Mouse (Mus musculus) forebrain, embryonic 14.5 days (tissue): Measurements from ENCODE around the gene Olfr482. TPM values are rescaled to one million over a fixed set of nuclear protein-coding genes. Genes with fewer than 3 reads are reported as not detected.

Experiments used
- ATAC-seq: fragments of 200-750 bp; cut with Nextera tagmentation; 2 replicates; pipeline ENCODE4 v1.8.0; 2017; ENCODE audit warnings: mild to moderate bottlenecking, moderate library complexity
- DNase-seq: peaks from one replicate; pipeline ENCODE4 v3.0.0-alpha.2; 2015; ENCODE audit warnings: low spot score
- H3K27ac ChIP-seq: fragments of 300-500 bp; sonication (generic); 2 replicates; pipeline ENCODE4 v1.5.1; 2014; ENCODE audit warnings: low read depth, mild to moderate bottlenecking, control low read depth, low read length, moderate library complexity
- H3K27me3 ChIP-seq: fragments of 300-500 bp; sonication (generic); replicated peaks from 2 replicates; pipeline ENCODE4 v1.6.1; 2014; ENCODE audit warnings: low read length, control low read depth, mixed read lengths; ENCODE audit not compliant: control insufficient read depth, insufficient read depth
- H3K36me3 ChIP-seq: fragments of 300-500 bp; sonication (generic); 2 replicates; pipeline ENCODE4 v1.6.1; 2014; ENCODE audit warnings: low read length, control low read depth; ENCODE audit not compliant: control insufficient read depth, insufficient read depth
- H3K4me1 ChIP-seq: fragments of 300-500 bp; sonication (generic); 2 replicates; pipeline ENCODE4 v1.6.1; 2014; ENCODE audit warnings: antibody characterized with exemption, low read length, control low read depth; ENCODE audit not compliant: control insufficient read depth, insufficient read depth
- H3K4me2 ChIP-seq: fragments of 300-500 bp; sonication (generic); 2 replicates; pipeline ENCODE4 v1.6.1; 2014; ENCODE audit warnings: mild to moderate bottlenecking, control low read depth, low read length
- H3K4me3 ChIP-seq: fragments of 300-500 bp; sonication (generic); 2 replicates; pipeline ENCODE4 v1.5.1; 2014; ENCODE audit warnings: low read depth, low read length, control low read depth
- H3K9ac ChIP-seq: fragments of 300-500 bp; sonication (generic); 2 replicates; pipeline ENCODE4 v1.6.1; 2014; ENCODE audit warnings: mild to moderate bottlenecking, low read length, control low read depth, moderate library complexity
- H3K9me3 ChIP-seq: fragments of 300-500 bp; sonication (generic); replicated peaks from 2 replicates; pipeline ENCODE4 v1.6.1; 2016; ENCODE audit warnings: low read length, control low read depth, mixed read lengths; ENCODE audit not compliant: control insufficient read depth
- WGBS: fragments of 180-500 bp; shearing (Covaris S2); extraction: QIAGEN DNeasy Blood & Tissue Kit; methylation state at CpG from one replicate; pipeline ENCODE4 v1.1.7; 2014; 5-methylcytosine and 5-hydroxymethylcytosine counted together
- polyA plus RNA-seq: library from polyadenylated mRNA; unstranded; fragments of >200 nt; fragmentation: Nextera tagmentation; extraction: Ambion mirVana; gene quantifications from 2 replicates; pipeline ENCODE4 v1.2.1, GENCODE M21; 2014

The Olfr482 gene
- polyA plus RNA-seq, result 0.13 TPM in 1 of 2 replicates, not detected in the other

DNA sequence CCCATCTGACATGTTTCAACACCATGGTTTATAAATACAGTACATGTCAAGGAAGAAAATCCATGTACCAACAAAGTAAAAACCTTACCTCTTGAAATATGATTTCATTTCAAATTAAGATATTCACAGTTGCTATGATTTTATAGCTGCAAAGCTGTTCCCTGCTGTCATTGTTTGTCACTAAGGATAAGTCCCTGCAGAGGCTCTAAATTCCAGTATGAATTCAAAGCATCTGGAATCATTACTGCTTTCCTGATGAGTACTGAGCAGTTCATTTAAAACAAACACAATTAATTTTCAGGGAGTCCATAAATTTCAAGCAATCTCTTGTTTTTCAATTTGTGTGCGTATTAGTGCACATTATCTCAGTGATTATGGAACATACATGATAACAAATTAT is at the start of gene Olfr482:
Olfr482 (minus strand) TSS at position 101 of the 400 bp plus-strand sequence.
- WGBS, result 84% methylated on average over 1 of the region's 1 CpGs
- Histone ChIP-seq H3K4me2 (no peak within 1 kb of the TSS), H3K4me3 (no peak within 1 kb of the TSS), H3K9me3 (no peaks in the 10 kb centered on the region), H3K27me3 (no peaks in the 10 kb centered on the region), H3K9ac (no peak within 1 kb of the TSS), H3K4me1 (no peaks in the 10 kb centered on the region), H3K27ac (no peak within 1 kb of the TSS), H3K36me3 (no peaks in the 10 kb centered on the region)
- DNase-seq (no peak), ATAC-seq (no peak)

DNA sequence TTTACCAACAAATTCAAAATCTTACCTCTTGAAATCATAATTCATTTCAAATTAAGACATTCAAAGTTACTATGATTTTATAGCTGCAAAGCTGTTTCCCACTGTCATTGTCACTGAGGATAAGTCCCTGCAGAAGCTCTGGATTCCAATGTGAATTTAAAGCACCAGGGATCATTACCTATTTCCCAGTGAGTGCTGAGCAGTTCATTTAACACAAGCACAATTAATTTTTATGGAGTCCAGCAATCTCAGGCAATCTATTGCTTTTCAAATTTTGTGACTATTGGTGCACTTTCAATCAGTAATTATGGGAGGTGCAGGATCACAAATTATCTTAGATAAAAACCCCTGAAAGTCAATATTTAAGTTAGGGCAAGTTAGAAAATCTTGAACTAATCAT is 30.0 kb upstream of the Olfr482 start, which contains the start of gene Olfr484:
Olfr484 (minus strand) TSS at position 101 of the 400 bp plus-strand sequence.
- Histone ChIP-seq H3K4me2 (no peak within 1 kb of the TSS), H3K27ac (no peak within 1 kb of the TSS), H3K27me3 (no peaks in the 10 kb centered on the region), H3K4me3 (no peak within 1 kb of the TSS), H3K4me1 (no peaks in the 10 kb centered on the region), H3K9me3 (no peaks in the 10 kb centered on the region), H3K9ac (no peak within 1 kb of the TSS), H3K36me3 (no peaks in the 10 kb centered on the region)
- DNase-seq (no peak), ATAC-seq (no peak)

DNA sequence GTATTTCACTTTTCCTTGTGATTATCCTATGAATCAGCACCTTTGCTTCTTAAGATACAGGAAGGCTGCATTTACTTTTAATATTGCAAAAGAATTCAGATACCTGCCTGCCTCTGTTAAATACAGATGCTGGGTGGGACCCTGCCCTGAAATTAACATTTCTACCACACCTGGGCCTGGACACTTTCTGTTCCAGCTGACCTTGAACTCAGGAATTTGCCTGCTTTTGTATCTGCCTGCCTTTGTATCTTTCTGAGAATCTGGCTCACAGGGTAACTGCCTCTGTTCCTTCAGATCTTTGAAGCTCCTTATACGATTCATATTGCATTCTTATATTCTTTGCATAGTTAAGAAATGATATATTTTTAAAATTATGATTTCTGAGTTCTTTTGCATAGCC is 24.0 kb upstream of the Olfr482 start:
- no peak for ATAC-seq

DNA sequence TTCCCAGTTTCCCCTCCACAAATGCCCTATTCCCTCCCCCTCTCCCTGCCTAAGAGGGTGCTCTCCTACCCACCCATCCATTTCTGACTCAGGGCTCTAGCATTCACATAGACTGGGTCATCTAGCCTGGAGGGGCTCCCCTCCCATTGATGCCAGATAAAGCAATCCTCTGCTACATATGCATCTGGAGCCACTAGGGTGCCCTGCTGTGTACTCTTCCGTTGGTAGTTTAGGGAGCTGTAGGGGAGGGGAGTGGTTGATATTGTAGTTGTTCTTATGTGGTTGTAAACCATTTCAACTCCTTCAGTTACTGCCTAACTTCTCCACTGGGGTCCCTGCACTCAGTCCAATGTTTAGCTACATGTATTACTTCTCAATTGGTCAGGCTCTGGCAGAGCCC is 23.3 kb upstream of the Olfr482 start:
- Histone ChIP-seq H3K9me3 (no peaks in the 10 kb centered on the region), H3K27ac (no peak overlapping the region), H3K9ac (no peak overlapping the region), H3K27me3 (no peaks in the 10 kb centered on the region), H3K4me2 (no peak overlapping the region), H3K4me1 (no peaks in the 10 kb centered on the region), H3K4me3 (no peak overlapping the region), H3K36me3 (no peaks in the 10 kb centered on the region)
- WGBS, result 4% methylated on average over 1 of the region's 1 CpGs
- DNase-seq, result no peak
- ATAC-seq, result no peak

More for the DNA sequence above, 24.0 kb upstream of the Olfr482 start:
- Histone ChIP-seq H3K36me3 (no peaks in the 10 kb centered on the region), H3K27me3 (no peaks in the 10 kb centered on the region), H3K9me3 (no peaks in the 10 kb centered on the region), H3K4me3 (no peak overlapping the region), H3K27ac (no peak overlapping the region), H3K4me1 (no peaks in the 10 kb centered on the region), H3K9ac (no peak overlapping the region), H3K4me2 (no peak overlapping the region)
- 65% methylated on average over 1 of the region's 1 CpGs for whole genome bisulfite sequencing
- DNase-seq, result no peak

DNA sequence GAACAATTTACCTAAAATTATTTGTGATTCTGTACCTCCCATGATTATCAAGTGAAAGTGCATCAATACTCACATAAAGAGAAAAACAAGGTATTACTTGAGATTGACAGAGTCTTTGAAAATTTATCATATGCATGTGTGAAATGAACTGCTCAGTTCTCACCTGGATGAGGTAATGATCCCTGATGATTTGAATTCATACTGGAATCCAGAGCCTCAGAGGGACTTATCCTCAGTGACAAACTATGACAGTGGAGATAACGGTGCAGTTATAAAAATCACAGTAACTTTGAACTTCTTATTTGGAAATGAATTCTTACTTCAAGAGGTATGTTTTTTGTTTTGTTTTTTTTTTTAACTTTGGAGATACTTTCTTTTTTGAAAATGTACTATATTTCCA is 3.2 kb upstream of the Olfr482 start, which contains the start of gene Olfr483:
Olfr483 (plus strand) TSS at position 301 of the 400 bp plus-strand sequence.
- no peak within 1 kb of the TSS for H3K4me2 ChIP-seq
- DNase-seq (no peak), ATAC-seq (no peak)
- no peaks in the 10 kb centered on the region for H3K9me3 ChIP-seq
- no peaks in the 10 kb centered on the region for H3K4me1 ChIP-seq
- H3K27me3 ChIP-seq, result no peaks in the 10 kb centered on the region
- no peaks in the 10 kb centered on the region for H3K36me3 ChIP-seq
- WGBS, result 92% methylated on average over 1 of the region's 1 CpGs
- no peak within 1 kb of the TSS for H3K27ac ChIP-seq
- H3K9ac ChIP-seq, result no peak within 1 kb of the TSS
- H3K4me3 ChIP-seq, result no peak within 1 kb of the TSS

DNA sequence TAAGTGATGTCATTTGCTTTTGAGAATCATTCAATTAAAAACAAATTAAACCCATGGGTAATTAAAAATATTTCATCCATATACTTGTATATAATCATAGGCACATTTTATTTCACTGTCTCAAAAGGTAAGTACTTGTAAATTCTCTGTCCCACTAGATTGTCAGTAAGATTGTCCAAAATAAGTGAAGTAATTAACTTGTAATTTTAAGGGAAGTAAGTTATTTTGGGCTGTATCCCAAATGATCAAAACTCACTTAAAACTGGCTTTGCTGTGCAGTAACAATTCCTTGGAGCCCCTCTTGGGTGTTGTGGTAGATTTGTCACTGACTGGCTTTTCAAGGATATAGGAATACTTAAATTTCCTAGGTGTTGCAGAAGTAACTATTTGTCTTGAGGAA is 17.8 kb downstream of the Olfr482 start, which contains the start of gene Olfr481:
Olfr481 (plus strand) TSS at position 301 of the 400 bp plus-strand sequence.
- ATAC-seq, result no peak
- Histone ChIP-seq H3K27ac (no peak within 1 kb of the TSS), H3K4me2 (no peak within 1 kb of the TSS), H3K9ac (no peak within 1 kb of the TSS), H3K4me3 (no peak within 1 kb of the TSS), H3K36me3 (no peaks in the 10 kb centered on the region), H3K27me3 (no peaks in the 10 kb centered on the region), H3K4me1 (no peaks in the 10 kb centered on the region), H3K9me3 (no peaks in the 10 kb centered on the region)
- DNase-seq, result no peak

DNA sequence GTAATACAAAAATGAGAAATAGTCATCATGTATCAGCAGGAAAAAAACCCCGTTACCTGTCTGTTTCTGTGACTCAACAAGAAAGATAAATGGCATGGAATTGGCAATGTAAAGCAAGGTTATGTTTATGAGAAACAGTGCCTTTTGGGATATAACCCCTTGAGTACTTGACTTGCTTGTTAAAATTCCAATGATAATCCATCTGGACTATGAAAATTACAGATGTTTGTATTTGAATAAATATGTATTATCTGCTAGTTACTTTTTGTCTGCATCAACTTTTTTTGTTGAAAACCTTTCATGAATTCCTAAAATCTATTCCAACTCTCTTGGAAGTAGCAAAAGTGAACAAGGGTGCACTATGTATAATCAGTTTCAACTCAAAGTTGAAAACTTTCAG is 30.1 kb downstream of the Olfr482 start, which contains the start of gene Olfr480:
Olfr480 (minus strand) TSS at position 101 of the 400 bp plus-strand sequence.
- no peak for DNase-seq
- Histone ChIP-seq H3K4me3 (no peak within 1 kb of the TSS), H3K4me2 (no peak within 1 kb of the TSS), H3K36me3 (no peaks in the 10 kb centered on the region), H3K27me3 (no peaks in the 10 kb centered on the region), H3K9ac (no peak within 1 kb of the TSS), H3K27ac (no peak within 1 kb of the TSS), H3K9me3 (no peaks in the 10 kb centered on the region), H3K4me1 (no peaks in the 10 kb centered on the region)
- 87% methylated on average over 1 of the region's 1 CpGs for WGBS
- ATAC-seq, result no peak

DNA sequence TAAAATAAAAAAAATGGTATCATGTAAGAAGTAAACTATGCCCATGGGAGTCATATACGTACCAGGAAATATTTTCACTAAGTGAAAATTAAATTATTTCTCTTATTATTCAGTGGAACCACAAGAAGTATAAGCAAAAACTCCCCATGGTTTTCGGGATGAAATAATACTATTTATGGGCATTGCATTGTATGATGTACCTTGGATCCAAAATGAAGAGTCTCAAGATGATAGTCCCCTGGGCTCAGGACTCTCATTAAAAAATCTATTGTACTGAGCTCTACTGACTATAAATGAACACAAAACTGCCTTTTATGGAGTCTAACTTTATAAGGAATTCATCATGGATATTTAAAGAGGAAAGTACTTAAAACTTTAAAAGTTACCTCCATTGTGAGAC is 47.0 kb downstream of the Olfr482 start, which contains the start of gene Olfr479:
Olfr479 (plus strand) TSS at position 301 of the 400 bp plus-strand sequence.
- Histone ChIP-seq H3K9me3 (no peaks in the 10 kb centered on the region), H3K4me1 (no peaks in the 10 kb centered on the region), H3K9ac (no peak within 1 kb of the TSS), H3K27me3 (no peaks in the 10 kb centered on the region), H3K27ac (no peak within 1 kb of the TSS), H3K4me2 (no peak within 1 kb of the TSS), H3K4me3 (no peak within 1 kb of the TSS), H3K36me3 (no peaks in the 10 kb centered on the region)
- 95% methylated on average over 2 of the region's 2 CpGs for WGBS
- ATAC-seq (no peak), DNase-seq (no peak)
